Mouse (Mus musculus) WW6 (cell line): ENCODE measurements around the gene Sept10.
A peak's percentile ranks its signal among the peaks of the same experiment; 100 is the strongest.

ENCODE experiments used
- DNase-seq: peaks from one replicate; pipeline ENCODE4 v3.0.0-alpha.2; 2013; ENCODE audit warnings: low read depth, low spot score

The Sept10 gene

DNA sequence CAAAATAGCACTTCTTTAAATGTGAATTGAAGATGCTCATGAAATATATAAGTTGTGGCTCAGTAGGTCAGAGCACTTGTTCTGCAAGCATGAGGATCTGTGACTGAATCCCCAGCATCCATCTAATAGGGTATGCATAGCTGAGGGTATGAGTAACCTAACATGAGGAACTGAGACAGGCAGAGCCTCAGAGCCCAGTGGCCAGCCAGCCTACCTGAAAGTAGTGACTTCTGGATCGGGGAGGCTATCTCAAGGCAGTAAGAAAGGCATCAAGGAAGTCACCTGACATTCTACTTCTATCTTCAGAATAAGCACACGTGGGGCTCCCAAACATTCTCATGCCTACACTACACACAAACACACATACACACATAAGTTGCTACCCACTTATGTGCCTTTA is 3.5 kb upstream of the Sept10 start:
- DNase-seq = no peak

DNA sequence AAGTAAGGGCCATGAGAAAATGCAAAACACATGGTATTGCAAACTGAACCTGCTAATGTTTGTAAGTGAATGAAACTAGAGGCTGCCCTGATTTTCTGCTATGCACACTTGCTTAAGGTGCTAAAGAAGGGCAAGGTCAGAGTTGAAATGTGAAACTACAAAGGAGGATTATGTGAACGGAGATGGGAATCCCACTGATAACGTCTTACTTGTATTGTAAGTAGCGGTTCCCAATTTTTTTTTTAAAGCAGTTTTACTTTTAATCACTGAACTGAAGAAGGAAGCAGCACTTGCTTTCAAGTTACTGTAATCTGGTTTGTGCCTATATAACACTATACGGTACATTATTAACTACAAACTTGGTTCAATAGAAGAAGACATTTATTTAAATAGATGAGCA is 2.2 kb upstream of the Sept10 start:
- DNase-seq = no peak

DNA sequence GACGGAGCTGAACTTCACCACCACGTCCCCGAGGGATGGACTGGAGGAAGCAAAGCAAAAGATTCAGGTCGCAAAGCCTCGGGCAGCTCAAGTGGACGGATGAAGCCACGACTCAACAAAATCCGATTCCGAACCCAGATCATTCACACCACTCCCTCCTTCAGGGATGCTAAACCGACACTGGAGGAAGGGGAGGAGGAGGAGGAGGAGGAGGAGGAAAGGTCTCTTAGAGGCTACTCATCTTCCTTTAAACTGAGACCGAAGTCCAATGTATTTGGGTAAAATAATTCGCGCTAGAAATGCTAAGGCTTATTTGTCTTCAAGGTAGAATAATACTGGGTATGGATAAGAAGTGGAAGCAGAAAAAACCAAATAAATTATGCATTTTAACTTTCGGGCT is 1.7 kb upstream of the Sept10 start:
- DNase-seq = no peak

DNA sequence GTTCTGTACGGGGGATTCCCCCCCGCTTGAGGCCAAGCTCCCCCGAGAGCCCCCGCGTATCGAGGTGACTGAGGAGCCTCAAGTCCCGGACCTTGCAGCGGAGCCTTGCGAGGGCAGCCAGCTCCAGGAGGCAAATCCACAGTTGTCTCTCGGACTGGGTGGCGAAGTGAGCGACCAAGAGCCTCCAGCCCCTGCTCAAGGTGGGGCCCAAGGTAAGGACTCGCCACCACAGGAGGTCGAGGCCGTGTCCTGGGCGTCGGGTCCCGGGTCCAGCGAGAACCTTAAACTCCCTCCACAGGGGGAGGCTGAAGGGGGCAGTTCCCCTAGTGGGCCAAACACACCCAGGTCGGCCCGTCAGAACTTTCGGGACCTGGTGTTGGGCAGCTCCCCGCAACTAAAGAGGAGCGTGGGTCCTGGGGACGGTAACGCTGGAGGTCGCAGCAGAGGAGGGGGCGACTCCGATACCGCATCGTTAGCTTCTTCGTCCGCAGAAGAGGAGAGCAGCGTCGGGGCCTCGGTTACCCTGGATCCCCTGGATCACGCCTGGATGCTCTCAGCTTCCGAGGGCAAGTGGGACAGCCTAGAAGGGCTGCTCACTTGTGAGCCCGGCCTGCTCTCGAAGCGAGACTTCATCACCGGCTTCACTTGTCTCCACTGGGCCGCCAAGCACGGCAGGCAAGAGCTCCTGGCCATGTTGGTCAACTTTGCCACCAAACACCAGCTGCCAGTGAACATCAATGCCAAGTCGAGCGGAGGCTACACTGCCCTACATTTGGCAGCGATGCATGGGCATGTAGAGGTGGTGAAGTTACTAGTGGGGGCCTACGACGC is 839 bp upstream of the Sept10 start:
- no peak for DNase-seq

DNA sequence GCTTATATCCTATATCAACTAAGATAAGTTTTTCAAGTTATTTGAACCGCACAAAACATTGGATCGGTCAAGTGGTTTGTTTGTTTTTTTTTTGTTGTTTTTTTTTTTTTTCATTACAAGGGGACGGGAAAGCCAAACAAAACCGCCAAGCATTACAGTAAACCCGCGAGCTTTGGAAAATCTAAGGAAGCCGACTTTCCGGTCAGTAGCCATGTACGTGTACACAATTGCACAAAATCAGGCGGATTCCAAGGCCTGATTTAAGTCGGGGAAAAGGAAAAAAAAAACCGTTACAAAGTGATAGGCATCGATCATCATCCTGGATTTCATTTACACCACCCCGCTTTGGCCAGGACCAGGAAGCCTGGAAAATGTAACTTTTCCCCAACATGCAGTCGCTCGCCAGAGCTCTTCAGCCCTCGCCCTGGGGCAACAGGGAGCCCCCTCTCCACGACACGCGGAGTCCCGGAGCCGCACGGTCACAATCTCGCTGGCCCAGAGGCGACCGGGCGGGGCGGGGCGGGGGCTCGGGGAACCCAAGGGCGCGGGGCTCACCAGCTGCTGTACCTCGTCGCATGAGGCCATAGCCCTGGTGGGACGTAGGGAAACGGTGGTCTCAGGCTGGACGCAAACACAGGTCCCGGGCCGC is 699 bp downstream of the Sept10 start:
- no peak for DNase-seq

DNA sequence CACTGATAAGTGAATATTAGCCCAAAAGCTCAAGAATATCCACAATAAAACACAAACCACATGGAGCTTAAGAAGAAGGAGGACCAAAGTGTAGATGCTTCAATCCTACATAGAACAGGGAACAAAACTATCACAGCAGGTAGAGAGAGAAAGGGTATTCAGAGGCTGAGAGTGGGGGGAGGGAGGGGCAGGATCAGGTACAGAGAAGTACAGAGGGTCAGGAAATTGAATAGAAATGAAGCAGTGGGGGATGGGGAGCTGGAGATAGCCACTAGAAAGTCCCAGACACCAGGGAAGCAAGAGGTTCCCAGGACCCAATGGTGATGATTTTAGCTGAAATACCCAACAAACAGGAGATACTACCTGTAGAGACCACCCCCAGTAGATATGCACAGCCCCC is 21.6 kb downstream of the Sept10 start:
- DNase-seq = no peak

DNA sequence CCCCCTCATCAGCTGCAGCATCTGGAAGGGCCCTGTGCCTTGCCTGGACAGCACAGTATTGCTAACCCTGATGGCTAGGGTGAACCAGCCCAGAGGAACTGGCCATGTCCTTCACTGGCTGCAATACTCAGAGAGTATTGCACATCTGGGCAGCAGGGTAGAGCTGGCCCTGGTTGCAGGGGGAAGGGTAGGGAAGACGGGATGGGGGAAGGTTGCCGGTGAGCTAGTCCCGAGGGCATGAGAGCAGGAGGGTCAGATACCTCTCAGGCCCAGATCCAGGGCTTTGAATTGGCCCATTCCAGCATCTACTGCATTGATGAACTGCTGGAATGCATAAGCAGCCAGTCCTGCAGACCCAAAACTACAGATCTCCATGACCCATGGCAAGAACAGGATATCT is 24.9 kb downstream of the Sept10 start:
- DNase-seq = no peak

DNA sequence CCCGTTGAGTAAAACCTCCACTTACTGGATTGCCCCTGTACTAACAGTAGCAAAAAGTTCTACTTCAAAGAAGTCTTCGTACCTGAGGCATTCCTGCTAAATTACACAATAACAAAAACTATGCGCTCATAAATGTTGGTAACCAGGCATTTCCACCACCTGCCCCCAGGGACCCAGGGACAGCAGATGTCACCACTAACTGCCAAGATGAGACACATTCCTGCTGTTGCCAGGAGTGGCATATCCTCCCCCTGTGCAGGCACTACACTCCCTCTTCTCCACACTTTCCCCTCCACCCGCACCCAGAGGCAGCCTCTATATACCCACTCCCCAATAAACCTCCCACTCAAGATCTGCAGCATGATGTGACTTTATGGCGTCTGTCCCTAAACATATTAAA is 26.8 kb downstream of the Sept10 start:
- no peak for DNase-seq

DNA sequence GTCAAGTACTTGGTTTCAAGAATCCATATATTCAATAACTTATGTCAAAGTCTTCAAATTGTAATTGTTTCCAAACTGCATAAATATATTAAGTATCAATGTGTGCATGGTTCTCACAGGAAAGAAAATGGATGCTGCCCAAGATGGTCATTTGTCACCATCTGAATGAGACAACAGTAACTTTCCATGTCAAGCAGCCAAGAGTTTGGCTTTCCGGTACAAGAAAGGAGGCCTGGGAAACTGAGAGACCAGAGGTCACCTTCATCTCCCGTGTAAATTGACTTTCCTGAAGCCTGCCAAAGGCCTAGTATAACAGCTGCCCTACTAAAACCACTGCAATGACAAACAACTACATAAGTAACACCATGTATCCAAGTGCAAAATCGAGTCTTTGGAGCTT is 39.3 kb downstream of the Sept10 start:
- no peak for DNase-seq

DNA sequence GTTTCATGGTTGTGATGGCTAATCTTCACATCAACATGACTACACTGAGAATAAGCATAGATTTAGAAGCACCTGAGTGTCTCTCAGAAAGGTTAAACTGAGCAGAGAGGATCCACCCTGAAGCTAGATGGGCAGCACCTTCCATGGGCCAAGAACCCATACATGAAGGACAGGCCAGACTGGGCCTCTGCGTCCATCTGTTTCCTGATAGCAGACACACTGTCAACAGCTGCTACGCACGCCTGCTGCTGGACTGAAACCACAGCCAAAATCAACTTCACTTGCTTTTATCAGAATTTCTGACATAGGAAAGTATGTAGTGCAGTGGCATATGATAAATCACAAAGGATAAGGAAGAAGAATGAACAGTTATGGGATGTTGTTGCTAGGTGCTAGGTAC is 42.0 kb downstream of the Sept10 start:
- no peak for DNase-seq

DNA sequence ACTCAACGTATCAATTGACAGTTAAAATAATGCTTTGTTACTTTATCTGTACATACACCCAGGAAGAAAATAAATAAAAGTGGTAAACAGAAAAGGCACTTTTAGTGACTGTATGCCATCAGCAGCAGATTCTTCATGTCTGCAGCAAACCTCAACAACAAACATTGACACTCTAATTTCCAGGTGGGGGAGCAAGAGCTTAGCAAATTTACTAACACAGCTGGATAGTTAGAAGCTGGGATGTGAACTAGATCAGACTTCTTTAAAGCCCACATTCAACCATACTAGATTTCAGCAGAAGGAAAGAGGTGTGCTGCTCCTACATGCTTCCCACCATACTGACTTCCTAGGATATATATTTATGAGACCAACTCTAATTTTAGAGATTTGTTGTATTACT is 49.1 kb downstream of the Sept10 start:
- no peak for DNase-seq

DNA sequence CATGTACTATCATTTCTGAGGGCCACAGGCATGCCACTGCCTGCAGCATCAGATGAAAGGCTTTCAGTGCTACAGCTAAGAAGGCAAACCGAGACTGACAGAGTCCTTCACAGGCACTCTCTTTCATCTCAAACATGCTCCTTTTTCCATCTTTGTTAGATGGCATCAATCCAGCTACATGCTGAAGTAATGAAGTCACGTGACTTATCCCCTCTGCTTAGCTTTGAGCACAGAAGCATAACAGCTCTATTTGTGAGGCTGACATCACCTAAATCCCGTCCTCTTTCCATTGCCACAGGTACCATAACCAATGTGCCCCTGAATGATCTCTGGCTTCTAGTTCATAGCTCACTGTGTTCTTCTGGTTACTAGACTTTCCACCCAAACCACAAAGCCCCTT is 50.6 kb downstream of the Sept10 start:
- DNase-seq = no peak

DNA sequence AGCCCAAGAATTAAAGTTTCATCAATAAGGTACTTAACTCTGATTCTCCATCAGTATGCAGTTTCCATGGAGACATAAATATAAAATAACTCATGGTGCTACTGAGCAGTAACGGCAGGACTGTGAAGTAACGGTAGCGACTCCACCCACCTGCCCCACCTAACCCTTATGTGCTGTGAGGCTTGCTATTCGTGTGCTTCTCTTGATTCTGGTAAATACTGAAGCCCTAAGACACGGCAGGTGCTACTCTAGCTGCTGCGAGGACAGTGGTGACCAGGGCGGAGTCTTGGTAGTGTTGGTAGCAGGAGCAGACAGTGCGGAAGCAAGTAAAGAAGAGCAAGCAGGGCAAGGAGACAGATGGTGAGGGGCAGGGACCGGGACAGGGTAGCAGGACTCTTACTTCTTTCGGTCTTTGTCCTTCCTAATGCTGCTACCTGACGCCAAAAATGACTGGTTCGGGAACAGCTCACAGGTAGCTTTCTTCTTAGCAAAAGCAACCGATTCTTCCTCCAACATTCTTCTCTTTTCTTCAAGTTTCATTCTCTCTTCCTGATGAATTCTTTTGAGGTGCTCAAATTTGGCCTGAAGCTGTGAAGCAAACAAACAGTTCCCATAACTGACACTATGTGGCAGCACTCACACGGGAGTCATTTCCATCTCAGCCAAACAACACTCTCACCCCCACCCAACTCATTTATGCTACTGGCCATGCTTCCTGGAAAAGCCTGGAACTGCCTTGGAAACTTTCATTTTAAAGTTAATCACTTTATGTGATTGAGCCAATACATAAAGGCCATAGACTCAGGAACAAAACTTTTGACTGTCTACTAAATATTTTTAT is 55.3 kb downstream of the Sept10 start:
- no peak for DNase-seq

DNA sequence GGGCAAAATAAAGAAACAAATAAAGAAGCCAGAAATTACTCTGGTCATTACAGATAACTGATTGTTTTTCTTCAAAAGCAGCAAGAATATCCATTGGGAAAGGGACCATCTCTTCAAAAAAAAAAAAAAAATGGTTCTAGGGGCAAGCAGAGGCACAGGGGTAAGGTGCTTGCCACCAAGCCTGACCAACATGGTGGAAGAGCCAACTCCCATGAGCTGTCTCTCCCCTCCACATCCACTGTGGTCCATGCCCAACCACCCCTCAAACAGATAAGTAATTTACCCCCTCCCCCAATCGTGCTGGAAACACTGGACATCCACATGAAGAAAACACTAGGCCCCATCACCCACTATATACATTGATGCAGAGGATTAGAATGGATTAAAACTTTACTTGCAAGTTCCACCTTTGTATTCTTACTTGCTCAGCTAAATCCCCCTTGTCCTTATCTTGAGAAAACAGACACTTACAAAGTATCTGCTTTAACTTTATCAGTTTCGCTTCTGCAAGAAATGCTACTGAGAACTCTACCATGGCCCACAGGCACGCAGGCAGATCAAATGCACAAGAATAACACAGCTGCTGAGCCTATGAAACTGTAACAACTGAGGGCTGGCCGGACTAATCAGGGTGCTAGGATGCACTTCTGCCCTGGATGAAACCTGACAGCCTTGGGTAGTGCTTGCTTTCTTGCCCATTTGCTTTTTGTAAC is 59.3 kb downstream of the Sept10 start:
- no peak for DNase-seq

DNA sequence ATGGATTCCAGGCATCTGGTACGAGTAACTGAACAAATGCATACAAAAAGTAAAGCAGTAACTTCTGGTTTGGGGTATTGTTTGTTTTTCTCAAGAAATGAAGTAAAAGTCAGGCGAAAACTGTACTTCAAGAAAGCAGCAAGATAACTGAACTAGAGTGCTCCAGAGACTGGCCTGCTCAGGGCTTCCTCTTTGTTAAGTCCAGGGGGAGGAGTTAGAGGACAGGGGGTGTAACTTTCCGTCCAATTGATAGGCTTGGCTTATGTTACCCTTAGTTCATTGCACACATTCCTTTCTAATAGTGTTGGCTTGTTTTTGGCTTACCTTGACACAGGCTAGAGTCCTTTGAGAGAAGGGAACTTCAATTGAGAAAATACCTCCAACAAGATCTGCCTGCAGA is 63.0 kb downstream of the Sept10 start:
- DNase-seq = no peak

DNA sequence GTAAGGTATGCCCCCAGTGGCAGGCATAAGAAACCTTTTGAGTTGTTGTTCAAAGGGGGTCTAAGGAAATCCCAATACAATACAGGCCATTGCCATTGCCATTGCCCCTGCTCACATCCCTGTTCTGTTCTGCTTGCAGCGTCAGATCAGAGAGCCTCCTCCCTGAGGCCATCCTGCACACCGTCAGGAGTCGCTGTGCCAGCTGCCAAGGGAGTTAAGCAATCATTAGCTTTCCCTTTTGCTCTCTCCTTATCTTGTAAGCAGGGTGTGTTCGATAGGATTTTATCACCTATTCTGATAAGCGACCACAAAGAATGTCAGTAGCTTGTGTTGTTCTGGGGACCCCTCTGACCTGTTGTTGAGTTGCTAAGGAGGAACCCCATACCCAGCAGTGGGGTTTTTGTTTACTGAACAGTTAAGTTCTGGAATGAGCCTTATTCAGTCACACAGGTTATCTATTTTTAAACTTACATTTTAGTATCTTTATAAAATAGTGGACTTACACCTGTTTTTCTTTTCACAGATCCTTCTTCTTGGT is 69.0 kb downstream of the Sept10 start:
- no peak for DNase-seq

DNA sequence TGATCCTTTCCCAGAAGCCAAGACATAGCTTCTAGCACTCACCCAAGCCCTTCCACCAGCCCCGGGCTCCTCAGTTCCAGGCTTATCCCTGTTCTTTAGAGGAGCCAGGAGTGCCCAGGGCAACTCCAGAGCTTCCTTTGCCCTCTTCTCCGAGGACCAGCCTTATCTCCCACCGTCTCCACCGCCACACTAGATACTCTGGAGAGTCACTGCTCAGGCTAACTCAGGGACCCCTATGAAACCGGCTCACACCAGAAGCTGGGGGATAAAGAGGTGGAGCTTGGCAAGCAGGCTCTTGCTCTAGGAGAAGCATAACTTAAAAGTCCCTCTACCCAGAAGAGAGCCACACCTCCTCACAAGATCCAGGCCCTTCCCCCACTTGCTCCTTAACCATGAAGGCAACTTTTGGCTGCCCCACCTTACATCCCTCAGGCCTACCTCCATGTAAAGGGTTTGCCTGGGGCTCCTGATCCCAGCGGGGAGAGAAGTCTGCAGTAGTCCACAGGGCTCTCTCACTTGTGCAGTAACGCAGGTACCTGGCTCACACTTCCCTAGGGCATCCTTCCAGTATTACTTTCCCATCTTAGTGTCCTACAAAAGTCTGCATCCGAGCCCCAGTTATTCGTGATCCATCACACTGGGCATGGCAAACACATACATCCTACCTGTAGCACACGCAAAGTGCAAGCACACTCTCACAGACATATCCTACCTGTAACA is 70.5 kb downstream of the Sept10 start:
- DNase-seq = no peak

DNA sequence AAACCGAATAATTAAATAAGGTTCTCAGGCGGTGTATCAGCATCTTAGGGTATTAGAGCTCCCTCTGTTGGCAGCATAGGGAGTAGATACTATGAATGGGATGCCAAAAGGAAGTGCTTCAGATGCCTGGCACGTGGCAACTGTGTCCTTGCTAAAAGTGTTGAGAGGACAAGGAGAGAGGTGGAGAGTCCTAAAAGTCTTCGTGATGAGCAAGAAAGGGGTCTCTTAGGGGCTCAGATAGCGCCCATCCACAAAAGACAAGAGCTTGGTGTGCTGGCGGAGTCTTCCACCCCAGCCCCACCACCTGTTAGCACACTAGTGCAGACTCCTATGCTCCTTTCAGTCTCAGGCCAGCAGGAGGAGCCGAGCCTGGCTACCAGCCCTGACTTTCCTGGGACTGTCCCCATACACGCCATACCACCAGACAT is 71.7 kb downstream of the Sept10 start:
- DNase-seq = peak; percentile 29

DNA sequence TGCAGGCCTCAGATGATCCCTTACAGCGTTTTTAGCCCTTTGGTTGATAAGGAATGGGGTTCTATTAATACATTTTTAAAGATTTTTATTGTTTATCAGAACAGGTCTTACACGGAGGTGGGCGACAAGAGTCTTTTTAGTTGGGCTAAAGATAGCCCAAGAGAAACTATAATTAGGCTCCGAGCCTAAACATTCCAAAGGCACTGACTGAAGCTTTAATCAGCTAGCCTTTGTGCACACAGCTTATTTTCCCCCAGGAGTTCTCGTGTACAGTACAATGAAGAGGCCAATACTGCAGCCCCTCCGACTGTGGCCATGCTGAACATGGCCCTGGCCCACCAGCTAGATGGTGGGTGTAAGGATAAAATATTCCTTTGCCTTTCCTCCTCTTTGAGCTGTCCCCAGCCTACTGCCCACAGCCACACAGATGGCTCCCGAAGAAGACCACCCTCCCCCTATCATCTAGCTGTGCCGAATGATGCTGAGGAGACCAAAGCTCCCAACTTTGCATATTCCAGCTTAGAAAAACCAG is 88.1 kb downstream of the Sept10 start:
- no peak for DNase-seq

DNA sequence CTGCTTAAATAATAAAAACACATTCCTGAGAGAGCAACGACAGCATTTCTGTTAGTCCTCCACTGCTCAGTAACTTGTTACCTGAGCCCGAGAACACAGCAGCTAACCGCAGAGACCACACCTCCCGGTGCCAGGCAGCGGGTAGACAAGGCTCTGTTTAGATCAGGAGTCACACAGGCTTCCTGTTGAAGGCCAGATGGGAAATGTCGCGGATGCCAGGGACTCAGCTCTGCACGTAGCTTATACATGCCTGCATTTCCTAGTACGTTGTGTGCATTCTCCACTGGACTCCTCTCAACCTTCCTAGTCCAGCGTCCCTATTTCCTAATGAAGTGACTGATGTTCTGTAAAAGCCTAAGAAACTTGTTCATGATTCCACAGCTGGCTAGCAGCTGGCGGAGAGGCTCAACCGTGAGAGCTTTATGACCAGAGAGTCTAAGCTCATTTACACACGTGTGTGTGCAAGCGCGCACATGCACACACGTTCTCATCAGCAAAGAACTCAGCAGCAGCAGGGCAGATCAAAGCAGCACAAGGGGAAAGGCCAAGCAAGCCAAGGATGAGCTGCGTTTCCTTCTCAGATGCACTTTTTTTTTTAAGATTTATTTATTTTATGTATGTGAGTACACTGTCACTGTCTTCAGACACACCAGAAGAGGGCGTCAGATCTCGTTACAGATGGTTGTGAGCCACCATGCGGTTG is 89.6 kb downstream of the Sept10 start:
- no peak for DNase-seq
